Mouse (Mus musculus): ENCODE results near the gene Fasl.

- no peak for TF ChIP-seq CTCF (IDR thresholded peaks at IDR 0.05; ENCODE audit: extremely low read depth, insufficient read depth, insufficient read length, insufficient replicate concordance)
- no peak for TF ChIP-seq POLR2A (IDR thresholded peaks at IDR 0.05; ENCODE audit: low read depth, low read length)
Measured at GRCm38 (mm10) chr1:161751311-161751710, 37.0 kb downstream of the Fasl start.

All from spleen, adult 2 months (tissue).